Mouse (Mus musculus): ENCODE results near the gene Osbpl6.

The Osbpl6 gene

GRCm38 (mm10) chr2:76647883-76648570 lies 241.7 kb downstream of the Osbpl6 start, which contains the start of the genes Prkra and Pjvk:
Gene Prkra, minus strand, starts transcription at chr2:76648015.
Gene Pjvk, plus strand, starts transcription at chr2:76648476.
- peak; percentile 91 to 96 for DNase-seq (ENCODE audit: low spot score in 2 of 2)

- no peak for DNase-seq (ENCODE audit: low spot score in 2 of 2)
Observed at GRCm38 (mm10) chr2:76648666-76649141, 242.4 kb downstream of the Osbpl6 start.
